Mouse (Mus musculus) intestine, postnatal 0 days (tissue): ENCODE data around the gene Col28a1. TPM values are rescaled to one million over a fixed set of nuclear protein-coding genes. Genes with fewer than 3 reads are reported as not detected.

Experiments
- ATAC-seq: fragments of 200-750 bp; cut with Nextera tagmentation; 2 replicates; pipeline ENCODE4 v1.8.0; 2017; ENCODE audit warnings: mild to moderate bottlenecking, moderate TSS enrichment, moderate library complexity
- H3K27ac ChIP-seq: fragments of 300-500 bp; sonication (generic); 2 replicates; pipeline ENCODE4 v1.5.1; 2014; ENCODE audit warnings: mild to moderate bottlenecking, low read depth, low read length, moderate library complexity
- H3K27me3 ChIP-seq: fragments of 300-500 bp; sonication (generic); replicated peaks from 2 replicates; pipeline ENCODE4 v1.6.1; 2014; ENCODE audit warnings: low read length, mixed read lengths; ENCODE audit not compliant: control insufficient read depth, insufficient read depth
- H3K36me3 ChIP-seq: fragments of 300-500 bp; sonication (generic); 2 replicates; pipeline ENCODE4 v1.6.1; 2014; ENCODE audit warnings: mild to moderate bottlenecking, moderate library complexity; ENCODE audit not compliant: control insufficient read depth, insufficient read depth
- H3K4me1 ChIP-seq: fragments of 300-500 bp; sonication (generic); replicated peaks from 2 replicates; pipeline ENCODE4 v1.6.1; 2014; ENCODE audit warnings: antibody characterized with exemption, low read length, mixed read lengths; ENCODE audit not compliant: control insufficient read depth, insufficient read depth
- H3K4me2 ChIP-seq: fragments of 300-500 bp; sonication (generic); replicated peaks from 2 replicates; pipeline ENCODE4 v1.6.1; 2014; ENCODE audit warnings: low read depth, mild to moderate bottlenecking, moderate library complexity
- H3K4me3 ChIP-seq: fragments of 300-500 bp; sonication (generic); 2 replicates; pipeline ENCODE4 v1.5.1; 2014; ENCODE audit warnings: low read depth, low read length
- H3K9ac ChIP-seq: fragments of 300-500 bp; sonication (generic); 2 replicates; pipeline ENCODE4 v1.6.1; 2014; ENCODE audit warnings: mild to moderate bottlenecking, low read depth, low read length
- H3K9me3 ChIP-seq: fragments of 300-500 bp; sonication (generic); 2 replicates; pipeline ENCODE4 v1.6.1; 2016; ENCODE audit warnings: mixed run types; ENCODE audit not compliant: control insufficient read depth
- CTCF ChIP-seq: sonication (generic); IDR thresholded peaks from 2 replicates; pipeline ENCODE4 v1.5.1; 2016; ENCODE audit warnings: low read depth, mild to moderate bottlenecking, control low read depth, antibody characterized with exemption, moderate library complexity
- WGBS: fragments of 180-500 bp; shearing (Covaris S2); extraction: QIAGEN DNeasy Blood & Tissue Kit; methylation state at CpG from one replicate; pipeline ENCODE4 v1.1.7; 2014; 5-methylcytosine and 5-hydroxymethylcytosine counted together
- polyA plus RNA-seq: library from polyadenylated mRNA; unstranded; fragments of >200 nt; fragmentation: Nextera tagmentation; extraction: Ambion mirVana; gene quantifications from 2 replicates; pipeline ENCODE4 v1.2.1, GENCODE M21; 2015

The Col28a1 gene
- polyA plus RNA-seq, 1 experiment from 2014 or later, result 0.77 TPM

DNA sequence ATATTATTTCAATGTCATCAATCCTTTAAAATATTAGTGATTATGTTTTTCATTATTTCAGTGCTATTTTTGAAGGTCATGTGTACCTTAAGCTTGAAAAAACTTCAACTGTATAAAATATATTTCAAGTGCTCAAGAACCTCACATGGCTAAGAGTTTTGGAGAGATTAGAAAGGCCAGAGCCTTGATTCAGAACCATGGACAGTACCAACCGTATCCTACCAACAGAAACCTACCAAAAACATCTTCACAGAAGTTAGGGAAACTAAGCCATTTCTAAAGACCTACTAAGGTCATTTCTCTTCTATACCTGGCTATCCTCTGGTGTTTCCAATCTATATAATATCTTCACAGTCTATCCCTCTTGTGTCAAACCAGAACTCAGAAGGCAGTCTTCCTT is 50.5 kb downstream of the Col28a1 start:
- H3K27ac ChIP-seq, result no peak overlapping the region
- no peaks in the 10 kb centered on the region for H3K9me3 ChIP-seq
- H3K36me3 ChIP-seq, result no peaks in the 10 kb centered on the region
- no peak overlapping the region for H3K4me3 ChIP-seq
- no peak overlapping the region for H3K9ac ChIP-seq
- H3K4me1 ChIP-seq, result no peaks in the 10 kb centered on the region
- ATAC-seq, result no peak
- H3K27me3 ChIP-seq, result no peaks in the 10 kb centered on the region
- H3K4me2 ChIP-seq, result no peak overlapping the region
- WGBS, result 21% methylated on average over 1 of the region's 1 CpGs
- no peak for TF ChIP-seq CTCF

DNA sequence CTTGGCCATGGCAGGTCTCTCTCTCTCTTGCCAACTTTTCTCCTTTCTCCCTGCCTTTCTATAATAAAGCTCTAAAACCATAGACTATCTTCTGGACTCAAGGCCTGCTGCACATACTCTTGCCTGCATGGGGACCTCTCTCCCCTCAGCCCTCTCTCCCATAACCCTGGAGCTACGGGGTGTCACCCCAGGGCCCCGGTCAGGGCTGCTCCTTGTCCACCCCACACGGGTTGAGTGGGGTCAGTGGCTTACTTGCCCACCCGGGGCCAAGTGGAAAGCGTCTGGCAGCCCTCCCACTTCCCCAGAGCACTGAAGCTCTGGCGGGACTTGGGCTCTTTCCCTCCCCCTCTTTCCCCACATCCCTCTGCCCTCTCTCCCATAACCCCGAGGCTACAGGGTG is 62.3 kb downstream of the Col28a1 start:
- no peak for TF ChIP-seq CTCF

DNA sequence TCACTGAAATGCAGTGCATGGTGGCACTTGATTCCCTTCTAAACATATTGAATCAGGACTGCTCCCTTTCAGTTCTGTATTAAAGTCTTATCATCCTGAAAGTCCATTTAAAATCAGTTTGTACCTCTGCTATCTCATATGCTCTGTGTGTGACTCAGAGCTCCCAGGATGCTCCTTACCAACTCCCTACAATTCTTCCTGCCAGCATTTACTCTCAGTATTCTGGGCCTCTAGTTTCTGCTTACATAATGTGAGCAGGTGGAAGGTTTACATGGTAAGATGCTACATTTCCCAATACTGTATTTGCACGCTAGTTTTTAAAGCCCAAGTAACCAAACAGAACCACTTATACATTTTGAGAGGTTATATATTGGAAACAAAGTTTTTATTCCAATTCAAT is 64.3 kb downstream of the Col28a1 start:
- Histone ChIP-seq H3K4me2 (no peak overlapping the region), H3K9me3 (no peaks in the 10 kb centered on the region), H3K4me3 (no peak overlapping the region), H3K4me1 (no peaks in the 10 kb centered on the region), H3K27ac (no peak overlapping the region), H3K9ac (no peak overlapping the region), H3K27me3 (no peaks in the 10 kb centered on the region), H3K36me3 (no peaks in the 10 kb centered on the region)
- ATAC-seq, result no peak
- no peak for TF ChIP-seq CTCF
- WGBS, result 92% methylated on average over 1 of the region's 1 CpGs

More for the DNA sequence above, 62.3 kb downstream of the Col28a1 start:
- no peaks in the 10 kb centered on the region for H3K27me3 ChIP-seq
- H3K4me2 ChIP-seq, result no peak overlapping the region
- H3K4me1 ChIP-seq, result no peaks in the 10 kb centered on the region
- H3K9me3 ChIP-seq, result no peaks in the 10 kb centered on the region
- ATAC-seq, result no peak
- H3K4me3 ChIP-seq, result no peak overlapping the region
- no peak overlapping the region for H3K9ac ChIP-seq
- no peak overlapping the region for H3K27ac ChIP-seq
- WGBS, result 75% methylated on average over 7 of the region's 7 CpGs
- no peaks in the 10 kb centered on the region for H3K36me3 ChIP-seq

DNA sequence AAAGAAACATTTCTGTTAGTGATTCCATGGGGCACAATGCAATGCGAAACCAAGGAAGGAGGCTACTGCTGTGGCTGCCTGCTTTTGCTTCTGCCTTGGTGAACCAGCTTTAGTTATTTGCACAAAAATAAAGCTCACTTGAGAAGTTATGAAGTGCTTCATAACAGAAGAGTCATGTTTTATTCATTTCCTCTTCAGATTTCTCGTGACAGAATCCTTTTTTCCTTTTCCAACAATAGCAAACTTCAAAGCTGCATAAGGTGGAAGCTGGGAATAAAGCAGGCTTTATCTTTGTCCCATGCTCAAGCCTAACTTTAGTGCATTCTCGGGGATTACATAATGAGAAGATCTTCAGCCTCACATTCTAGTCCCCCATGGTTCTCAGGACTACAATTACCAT is 65.9 kb downstream of the Col28a1 start:
- H3K9ac ChIP-seq, result no peak overlapping the region
- no peaks in the 10 kb centered on the region for H3K36me3 ChIP-seq
- no peak overlapping the region for H3K4me2 ChIP-seq
- no peaks in the 10 kb centered on the region for H3K9me3 ChIP-seq
- no peak for ATAC-seq
- 72% methylated on average over 3 of the region's 3 CpGs for WGBS
- H3K27me3 ChIP-seq, result no peaks in the 10 kb centered on the region
- no peak overlapping the region for H3K27ac ChIP-seq
- no peak for TF ChIP-seq CTCF
- H3K4me1 ChIP-seq, result no peaks in the 10 kb centered on the region
- no peak overlapping the region for H3K4me3 ChIP-seq

DNA sequence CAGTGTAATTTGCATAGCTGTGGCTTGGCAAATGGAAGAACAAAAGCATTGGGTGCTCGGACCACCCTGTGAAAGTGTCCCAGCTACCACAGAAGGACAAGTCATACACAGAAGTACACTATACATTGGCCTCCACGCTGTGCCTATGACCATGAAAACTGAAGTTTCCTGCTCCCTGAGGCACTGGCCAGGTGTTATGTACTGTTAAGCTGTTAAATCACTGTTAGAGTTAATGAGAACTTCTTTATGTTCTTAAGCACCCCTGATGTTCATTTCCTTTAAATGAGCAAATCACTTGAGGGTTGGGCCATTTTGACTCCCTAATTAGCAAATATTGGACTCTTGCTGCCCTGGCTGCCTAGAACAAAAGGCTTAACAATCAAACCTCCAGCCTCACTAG is 73.3 kb downstream of the Col28a1 start:
- Histone ChIP-seq H3K27me3 (no peaks in the 10 kb centered on the region), H3K9ac (no peak overlapping the region), H3K9me3 (0 out of 2 replicates have a peak, but pooled peaks cover 3% of the 10 kb centered on the region), H3K36me3 (no peaks in the 10 kb centered on the region), H3K4me3 (no peak overlapping the region), H3K27ac (no peak overlapping the region), H3K4me2 (no peak overlapping the region), H3K4me1 (no peaks in the 10 kb centered on the region)
- ATAC-seq, result no peak
- WGBS, result 76% methylated on average over 2 of the region's 2 CpGs
- TF ChIP-seq CTCF, result no peak

DNA sequence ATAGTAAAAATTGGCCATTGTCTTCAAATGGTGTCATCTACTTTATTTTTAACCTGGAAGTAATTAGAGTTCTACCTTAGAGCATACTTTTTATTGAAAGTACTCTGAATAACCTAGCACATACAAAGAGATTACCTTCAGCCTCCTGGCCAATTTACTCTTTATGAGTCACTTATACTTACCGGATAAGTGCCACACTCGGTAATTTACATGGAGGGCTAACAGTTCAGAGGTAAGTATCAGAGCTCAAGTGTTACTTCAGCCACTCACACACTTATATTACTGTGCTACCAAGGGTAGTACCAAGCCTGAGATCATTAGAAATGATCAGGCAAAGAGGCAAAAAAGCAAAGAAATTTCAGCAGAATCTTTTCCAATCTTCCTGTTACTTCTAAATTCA is 73.8 kb downstream of the Col28a1 start:
- ATAC-seq, result no peak

More for the DNA sequence above, 73.8 kb downstream of the Col28a1 start:
- TF ChIP-seq CTCF, result no peak
- H3K4me3 ChIP-seq, result no peak overlapping the region
- H3K27ac ChIP-seq, result no peak overlapping the region
- no peaks in the 10 kb centered on the region for H3K36me3 ChIP-seq
- no peaks in the 10 kb centered on the region for H3K4me1 ChIP-seq
- H3K4me2 ChIP-seq, result no peak overlapping the region
- H3K27me3 ChIP-seq, result no peaks in the 10 kb centered on the region
- H3K9me3 ChIP-seq, result 0 out of 2 replicates have a peak, but pooled peaks cover 3% of the 10 kb centered on the region
- 89% methylated on average over 2 of the region's 2 CpGs for WGBS
- no peak overlapping the region for H3K9ac ChIP-seq
